Mouse (Mus musculus): ENCODE measurements around the gene Eef2kmt. TPM values are rescaled to one million over a fixed set of nuclear protein-coding genes. Genes with fewer than 3 reads are reported as not detected.
"Not testable (repeated sequence)": the region's sequence is repeated elsewhere in the genome, so short reads cannot be mapped to it uniquely, and the experiment has no call there.

The Eef2kmt gene
- total RNA-seq, 2 experiments from 2014 or later, result 17.1 to 18.1 TPM

GRCm38 (mm10) chr16:5227501-5227900, 28.3 kb downstream of the Eef2kmt start:
- DNase-seq (ENCODE audit: low spot score in 2 of 2), result not testable (repeated sequence)

- not testable (repeated sequence) for DNase-seq (ENCODE audit: low spot score in 2 of 2)
Measured at GRCm38 (mm10) chr16:5226534-5226933, 29.2 kb downstream of the Eef2kmt start.

- DNase-seq (ENCODE audit: low spot score in 2 of 2), result no peak
Measured at GRCm38 (mm10) chr16:5222140-5222539, 33.6 kb downstream of the Eef2kmt start, which contains the start of gene AU021092. TSS of gene AU021092 (minus strand) at chr16:5222299.

GRCm38 (mm10) chr16:5221403-5221802, 34.4 kb downstream of the Eef2kmt start:
- no peak for DNase-seq (ENCODE audit: low spot score in 2 of 2)

- DNase-seq (ENCODE audit: low spot score in 2 of 2), result no peak
Measured at GRCm38 (mm10) chr16:5217341-5218133, 38.2 kb downstream of the Eef2kmt start.

GRCm38 (mm10) chr16:5216686-5217085, 39.1 kb downstream of the Eef2kmt start:
- DNase-seq (ENCODE audit: low spot score in 2 of 2), result no peak

GRCm38 (mm10) chr16:5214126-5214525, 41.7 kb downstream of the Eef2kmt start:
- no peak for DNase-seq (ENCODE audit: low spot score in 2 of 2)

GRCm38 (mm10) chr16:5212150-5212549, 43.6 kb downstream of the Eef2kmt start:
- no peak for DNase-seq (ENCODE audit: low spot score in 2 of 2)

GRCm38 (mm10) chr16:5210365-5210764, 45.4 kb downstream of the Eef2kmt start:
- DNase-seq (ENCODE audit: low spot score in 2 of 2), result no peak

- no peak for DNase-seq (ENCODE audit: low spot score in 2 of 2)
Measured at GRCm38 (mm10) chr16:5206051-5206450, 49.7 kb downstream of the Eef2kmt start.

- DNase-seq (ENCODE audit: low spot score in 2 of 2), result no peak
Measured at GRCm38 (mm10) chr16:5205431-5205970, 50.3 kb downstream of the Eef2kmt start.

- peak; percentile 75 to 82 for DNase-seq (ENCODE audit: low spot score in 2 of 2)
Measured at GRCm38 (mm10) chr16:5203668-5204433, 51.9 kb downstream of the Eef2kmt start, which contains the start of gene Nagpa. TSS of gene Nagpa (minus strand) at chr16:5204012.

- DNase-seq (ENCODE audit: low spot score in 2 of 2), result no peak
Measured at GRCm38 (mm10) chr16:5203200-5203599, 52.6 kb downstream of the Eef2kmt start.

- DNase-seq (ENCODE audit: low spot score in 2 of 2), result peak in 1 of 2 experiments; percentile 47
Measured at GRCm38 (mm10) chr16:5202681-5203080, 53.1 kb downstream of the Eef2kmt start.

- DNase-seq (ENCODE audit: low spot score in 2 of 2), result peak in 1 of 2 experiments; percentile 50
Measured at GRCm38 (mm10) chr16:5195080-5195479, 60.7 kb downstream of the Eef2kmt start.

Small RNA genes within 50 kb of the gene (microRNA-seq; reads per million reads assigned to microRNA genes)
- gene Gm23689, result not detected
- gene Gm26095, result not detected
- gene Mir6364, result not detected

Other genes with a start within 250 kb of the Eef2kmt start
- not detected for gene Smim22, start 248.7 kb downstream of the Eef2kmt start, total RNA-seq (2021)
- 10 to 100 TPM; 15.8 to 19.1 TPM for gene Rogdi, start 242.4 kb downstream of the Eef2kmt start, total RNA-seq (2021)
- 10 to 100 TPM; 57.2 to 65.9 TPM for gene Glyr1, start 206.1 kb downstream of the Eef2kmt start, total RNA-seq (2021)
- 10 to 100 TPM; 39.5 to 42.2 TPM for gene Ubn1, start 205.9 kb downstream of the Eef2kmt start, total RNA-seq (2021)
- gene Ppl, start 123.6 kb downstream of the Eef2kmt start, total RNA-seq (2021), result under 1 TPM; 0.42 to 0.44 TPM
- 1 to 10 TPM; 5.7 to 7.3 TPM for gene Sec14l5, start 108.9 kb downstream of the Eef2kmt start, total RNA-seq (2021)
- 10 to 100 TPM in 1 of 2 experiments, 1 to 10 TPM in 1; 7.6 to 10.5 TPM for gene Nagpa, start 52.0 kb downstream of the Eef2kmt start, total RNA-seq (2021)
- gene AU021092, start 33.7 kb downstream of the Eef2kmt start, total RNA-seq (2021), result 1 to 10 TPM; 8.1 to 8.2 TPM
- 10 to 100 TPM; 17.0 to 17.6 TPM for gene Alg1, start 22.4 kb downstream of the Eef2kmt start, total RNA-seq (2021)

Data from gastrocnemius, postnatal 4 days (tissue).